Mouse (Mus musculus): ENCODE measurements at regions not wholly inside any gene's neighbourhood (a gene's known extent, or its start where the extent isn't known, plus 50 kb on each side); places are given as distances from the start of the nearest gene placed in this dataset.

DNA sequence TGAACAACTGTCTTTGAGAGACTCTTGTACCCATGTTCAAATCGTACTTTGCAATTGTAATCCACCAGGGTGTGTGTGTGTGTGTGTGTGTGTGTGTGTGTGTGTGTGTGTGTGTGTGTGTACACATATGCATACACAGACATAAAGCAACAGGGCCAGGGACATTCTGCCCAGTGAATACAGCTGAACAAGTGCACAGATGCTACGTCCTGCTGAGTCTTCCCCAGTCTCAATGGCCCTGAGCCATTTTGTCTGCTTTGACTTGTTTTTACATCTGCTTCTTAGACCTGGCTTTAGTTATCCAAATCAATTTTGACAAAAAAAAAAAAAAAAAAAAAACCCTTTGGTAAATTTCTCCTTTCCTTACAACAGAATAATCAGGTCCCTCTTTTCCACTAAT lies 103.3 kb downstream of the Rnd3 start:
- TF ChIP-seq EP300 (optimal IDR thresholded peaks at IDR 0.05) (no peak), CTCF (IDR thresholded peaks at IDR 0.05; ENCODE audit: low read depth) (no peak)
